Mouse (Mus musculus): ENCODE measurements around the gene Slc22a13. TPM values are rescaled to one million over a fixed set of nuclear protein-coding genes. Genes with fewer than 3 reads are reported as not detected.
A peak's percentile ranks its signal among the peaks of the same experiment; 100 is the strongest.
"Not testable (repeated sequence)": the region's sequence is repeated elsewhere in the genome, so short reads cannot be mapped to it uniquely, and the experiment has no call there.

Gene Slc22a13
- polyA plus RNA-seq, 1 experiment: not detected

GRCm38 (mm10) chr9:119219667-119220066 is 10.8 kb upstream of the Slc22a13 start:
- no peak overlapping the region for H3K27ac ChIP-seq (replicated peaks; ENCODE audit: low read depth, low read length)
- no peak overlapping the region for H3K4me3 ChIP-seq (ENCODE audit: insufficient read depth, low read depth, low read length)
- H3K4me1 ChIP-seq (ENCODE audit: control insufficient read depth, insufficient read depth, insufficient read length, low read length): no peaks in the 10 kb centered on the region; the same call in 1 of the 2 replicates

DNA sequence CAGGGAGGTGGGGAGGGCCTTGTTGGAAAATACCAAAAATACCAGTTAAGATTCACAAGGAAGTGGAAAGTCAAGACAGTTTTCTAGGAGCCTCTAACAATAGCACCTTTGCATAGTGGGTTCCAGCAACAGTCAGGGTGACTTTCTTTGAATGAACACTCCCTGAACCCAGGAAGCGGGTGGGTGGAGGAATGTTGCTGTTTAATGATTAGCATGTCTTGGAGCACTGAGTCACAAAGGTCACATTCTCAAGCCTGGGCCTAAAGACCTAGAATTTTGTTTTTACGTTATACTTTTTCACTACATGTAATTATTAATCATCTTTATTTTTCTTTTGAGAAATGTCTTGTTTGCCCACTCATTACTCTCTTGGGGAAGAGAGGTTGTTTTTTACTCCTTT is 6.4 kb upstream of the Slc22a13 start:
- H3K4me3 ChIP-seq (ENCODE audit: insufficient read depth, low read depth, low read length); H3K27ac ChIP-seq (replicated peaks; ENCODE audit: low read depth, low read length); H3K4me1 ChIP-seq (ENCODE audit: control insufficient read depth, insufficient read depth, insufficient read length, low read length): not testable (repeated sequence)

DNA sequence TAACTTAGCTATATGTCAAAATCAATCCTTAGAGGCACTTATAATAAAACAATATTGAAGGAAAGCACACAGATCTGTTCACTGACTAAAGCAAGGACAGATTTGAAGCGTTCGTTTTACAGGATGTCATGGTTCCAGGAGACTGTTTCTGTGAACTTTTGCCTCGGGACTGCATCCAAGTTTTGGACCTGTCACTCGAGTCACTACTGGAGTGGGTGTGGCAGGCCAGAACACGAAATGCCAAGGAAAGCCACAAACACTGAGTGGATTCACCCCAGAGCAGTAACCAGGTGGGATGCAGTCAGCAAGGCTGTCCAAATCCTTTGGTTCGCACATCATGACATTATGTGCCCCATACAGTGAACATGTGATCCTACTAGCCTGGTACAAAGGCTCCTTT is 5.7 kb upstream of the Slc22a13 start:
- Histone ChIP-seq H3K4me1 (ENCODE audit: control insufficient read depth, insufficient read depth, insufficient read length, low read length) (no peaks in the 10 kb centered on the region), H3K4me3 (ENCODE audit: insufficient read depth, low read depth, low read length) (no peak overlapping the region), H3K27ac (replicated peaks; ENCODE audit: low read depth, low read length) (no peak overlapping the region)

GRCm38 (mm10) chr9:119212996-119213395 is 4.1 kb upstream of the Slc22a13 start:
- no peak overlapping the region for H3K27ac ChIP-seq (replicated peaks; ENCODE audit: low read depth, low read length)

DNA sequence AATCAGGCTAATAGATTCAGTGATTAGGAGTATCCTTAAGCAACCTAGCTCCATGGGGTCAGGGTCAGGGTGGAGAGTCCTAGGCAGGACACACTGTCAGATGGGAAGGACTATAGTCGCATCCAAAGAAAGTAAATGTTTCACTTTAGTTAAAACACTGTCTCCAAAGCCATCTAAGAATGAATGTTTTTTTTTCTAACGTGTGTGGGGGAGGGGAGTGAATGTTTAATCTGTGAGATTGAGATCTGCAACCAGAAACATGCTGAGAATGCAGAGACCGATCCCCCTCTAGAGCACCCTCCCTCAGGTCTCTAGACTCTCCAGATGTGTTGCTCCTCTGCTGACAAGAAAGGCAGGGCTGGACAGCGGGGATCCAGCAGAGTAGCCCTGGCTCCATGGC is 1.8 kb downstream of the Slc22a13 start:
- Histone ChIP-seq H3K4me3 (ENCODE audit: insufficient read depth, low read depth, low read length) (no peak overlapping the region), H3K4me1 (ENCODE audit: control insufficient read depth, insufficient read depth, insufficient read length, low read length) (no peaks in the 10 kb centered on the region), H3K27ac (replicated peaks; ENCODE audit: low read depth, low read length) (no peak overlapping the region)

More at GRCm38 (mm10) chr9:119212996-119213395, 4.1 kb upstream of the Slc22a13 start:
- Histone ChIP-seq H3K4me1 (ENCODE audit: control insufficient read depth, insufficient read depth, insufficient read length, low read length) (no peaks in the 10 kb centered on the region), H3K4me3 (ENCODE audit: insufficient read depth, low read depth, low read length) (no peak overlapping the region)

DNA sequence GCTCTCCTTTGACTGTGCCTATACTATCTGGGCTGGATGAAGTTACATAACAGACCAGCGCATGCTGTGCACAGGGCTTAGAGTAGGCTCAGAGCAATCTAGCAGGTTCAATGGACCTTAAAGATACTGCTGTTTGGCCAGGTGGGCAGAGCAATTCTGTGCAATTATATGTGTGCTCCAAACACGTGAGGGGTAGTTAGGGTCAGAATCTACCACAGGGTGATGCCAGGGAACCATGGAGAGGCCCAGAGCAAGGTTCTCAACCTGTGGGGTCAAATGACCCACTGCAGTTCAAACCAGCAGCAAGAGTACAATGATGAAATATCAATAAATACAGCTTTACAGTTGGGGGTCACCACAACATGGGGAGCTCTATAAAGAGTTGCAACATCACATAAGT is 2.2 kb downstream of the Slc22a13 start:
- no peaks in the 10 kb centered on the region for H3K4me1 ChIP-seq (ENCODE audit: control insufficient read depth, insufficient read depth, insufficient read length, low read length)
- no peak overlapping the region for H3K4me3 ChIP-seq (ENCODE audit: insufficient read depth, low read depth, low read length)
- H3K27ac ChIP-seq (replicated peaks; ENCODE audit: low read depth, low read length): no peak overlapping the region

DNA sequence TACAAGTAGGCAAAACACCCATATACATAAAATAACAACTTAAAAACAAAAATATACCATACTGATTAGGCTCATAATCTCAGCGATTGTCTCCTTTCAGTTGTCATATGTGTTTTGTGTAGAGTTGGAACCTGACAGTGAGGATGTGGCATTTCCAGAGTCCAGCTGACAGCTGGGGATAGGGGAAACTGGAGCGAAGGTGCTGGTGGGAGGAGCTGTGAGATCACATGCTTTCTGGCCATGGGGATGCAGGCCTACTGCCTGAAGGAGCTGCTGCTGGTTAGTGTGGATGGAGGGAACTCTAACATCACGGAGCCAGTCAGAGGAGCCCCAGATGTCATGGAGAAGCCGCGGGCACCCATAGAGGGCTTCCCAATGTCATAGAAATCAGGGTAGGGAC is 3.1 kb downstream of the Slc22a13 start:
- H3K4me3 ChIP-seq (ENCODE audit: insufficient read depth, low read depth, low read length): no peak overlapping the region
- no peak overlapping the region for H3K27ac ChIP-seq (replicated peaks; ENCODE audit: low read depth, low read length)
- H3K4me1 ChIP-seq (ENCODE audit: control insufficient read depth, insufficient read depth, insufficient read length, low read length): no peaks in the 10 kb centered on the region

DNA sequence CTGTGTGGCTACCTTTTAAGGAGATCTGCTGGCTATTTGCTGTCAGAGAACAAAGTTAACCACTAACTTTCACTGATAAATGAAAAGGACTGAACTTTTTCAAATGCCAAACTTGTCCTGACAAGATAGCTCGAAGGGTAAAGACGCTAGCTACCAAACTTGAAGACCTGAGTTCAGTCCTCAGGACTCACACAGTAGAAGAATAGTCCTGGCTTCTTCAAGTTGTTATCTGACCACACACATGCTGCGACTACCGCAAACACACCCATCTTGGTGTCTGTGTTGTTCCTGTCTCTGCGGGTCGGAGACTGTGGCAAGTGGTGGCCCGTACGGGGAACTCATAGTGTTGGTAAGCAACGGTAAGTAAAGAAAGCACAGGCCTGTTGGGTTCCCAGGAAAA is 5.3 kb downstream of the Slc22a13 start:
- no peaks in the 10 kb centered on the region; the same call in none of the 2 replicates for H3K4me1 ChIP-seq (ENCODE audit: control insufficient read depth, insufficient read depth, insufficient read length, low read length)
- H3K4me3 ChIP-seq (ENCODE audit: insufficient read depth, low read depth, low read length): no peak overlapping the region
- H3K27ac ChIP-seq (replicated peaks; ENCODE audit: low read depth, low read length): no peak overlapping the region

- no peak overlapping the region for H3K27ac ChIP-seq (replicated peaks; ENCODE audit: low read depth, low read length)
- H3K4me3 ChIP-seq (ENCODE audit: insufficient read depth, low read depth, low read length): no peak overlapping the region
- H3K4me1 ChIP-seq (ENCODE audit: control insufficient read depth, insufficient read depth, insufficient read length, low read length): no peaks in the 10 kb centered on the region; the same call in none of the 2 replicates
Measured at GRCm38 (mm10) chr9:119201653-119202052, 7.2 kb downstream of the Slc22a13 start.

GRCm38 (mm10) chr9:119199151-119199861 is 9.6 kb downstream of the Slc22a13 start:
- Histone ChIP-seq H3K27ac (replicated peaks; ENCODE audit: low read depth, low read length) (peak overlapping the region; percentile 63), H3K4me3 (ENCODE audit: insufficient read depth, low read depth, low read length) (no peak overlapping the region), H3K4me1 (ENCODE audit: control insufficient read depth, insufficient read depth, insufficient read length, low read length) (no peaks in the 10 kb centered on the region; the same call in none of the 2 replicates)

GRCm38 (mm10) chr9:119192202-119192990 is 16.5 kb downstream of the Slc22a13 start:
- H3K4me3 ChIP-seq (ENCODE audit: insufficient read depth, low read depth, low read length): no peak overlapping the region
- H3K27ac ChIP-seq (replicated peaks; ENCODE audit: low read depth, low read length): no peak overlapping the region

DNA sequence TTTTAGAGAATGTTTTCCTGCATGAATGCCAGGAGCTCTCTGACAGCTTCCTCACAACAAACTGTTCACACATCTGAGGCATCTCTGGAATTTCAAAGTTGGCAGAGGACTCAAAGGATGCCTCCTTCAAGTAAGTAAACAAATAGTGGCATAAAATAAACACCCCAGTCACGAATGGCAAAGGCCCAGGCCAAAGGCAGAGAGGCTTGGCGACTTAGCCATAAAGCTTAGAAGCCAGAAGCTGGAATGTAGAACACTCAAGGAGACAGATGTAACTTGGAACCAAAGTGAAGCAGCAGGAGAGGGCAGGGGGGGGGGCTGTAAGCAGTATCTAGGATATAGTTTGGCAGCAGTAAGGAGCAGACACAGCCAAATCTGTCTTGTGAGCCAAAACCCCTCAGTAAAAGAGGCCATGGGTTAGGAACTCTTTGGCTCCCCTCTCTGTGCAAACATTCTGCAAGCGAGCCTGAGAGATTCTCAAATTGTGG is 27.6 kb downstream of the Slc22a13 start:
- Histone ChIP-seq H3K4me1 (ENCODE audit: control insufficient read depth, insufficient read depth, insufficient read length, low read length) (peaks cover 7% of the 10 kb centered on the region), H3K4me3 (ENCODE audit: insufficient read depth, low read depth, low read length) (no peak overlapping the region), H3K27ac (replicated peaks; ENCODE audit: low read depth, low read length) (peak overlapping the region; percentile 8; the same call in 1 of the 2 replicates)

More at GRCm38 (mm10) chr9:119192202-119192990, 16.5 kb downstream of the Slc22a13 start:
- H3K4me1 ChIP-seq (ENCODE audit: control insufficient read depth, insufficient read depth, insufficient read length, low read length): no peaks in the 10 kb centered on the region

GRCm38 (mm10) chr9:119179292-119179691 is 29.6 kb downstream of the Slc22a13 start:
- no peak overlapping the region for H3K4me3 ChIP-seq (ENCODE audit: insufficient read depth, low read depth, low read length)

GRCm38 (mm10) chr9:119167608-119168007 is 41.3 kb downstream of the Slc22a13 start:
- Histone ChIP-seq H3K27ac (replicated peaks; ENCODE audit: low read depth, low read length) (no peak overlapping the region), H3K4me3 (ENCODE audit: insufficient read depth, low read depth, low read length) (no peak overlapping the region), H3K4me1 (ENCODE audit: control insufficient read depth, insufficient read depth, insufficient read length, low read length) (peaks cover 10% of the 10 kb centered on the region)

More at GRCm38 (mm10) chr9:119179292-119179691, 29.6 kb downstream of the Slc22a13 start:
- Histone ChIP-seq H3K27ac (replicated peaks; ENCODE audit: low read depth, low read length) (no peak overlapping the region), H3K4me1 (ENCODE audit: control insufficient read depth, insufficient read depth, insufficient read length, low read length) (peaks cover 7% of the 10 kb centered on the region)

GRCm38 (mm10) chr9:119165548-119165947 is 43.4 kb downstream of the Slc22a13 start:
- Histone ChIP-seq H3K27ac (replicated peaks; ENCODE audit: low read depth, low read length) (peak overlapping the region; percentile 85), H3K4me1 (ENCODE audit: control insufficient read depth, insufficient read depth, insufficient read length, low read length) (peaks cover 15% of the 10 kb centered on the region), H3K4me3 (ENCODE audit: insufficient read depth, low read depth, low read length) (no peak overlapping the region)
